Mouse (Mus musculus): ENCODE measurements at regions not wholly inside any gene's neighbourhood (a gene's known extent, or its start where the extent isn't known, plus 50 kb on each side); places are given as distances from the start of the nearest gene placed in this dataset.

GRCm38 (mm10) chr15:21836110-21836509 is 712.7 kb upstream of the Cdh18 start:
- DNase-seq (ENCODE audit: low read depth, low spot score) = no peak

DNA sequence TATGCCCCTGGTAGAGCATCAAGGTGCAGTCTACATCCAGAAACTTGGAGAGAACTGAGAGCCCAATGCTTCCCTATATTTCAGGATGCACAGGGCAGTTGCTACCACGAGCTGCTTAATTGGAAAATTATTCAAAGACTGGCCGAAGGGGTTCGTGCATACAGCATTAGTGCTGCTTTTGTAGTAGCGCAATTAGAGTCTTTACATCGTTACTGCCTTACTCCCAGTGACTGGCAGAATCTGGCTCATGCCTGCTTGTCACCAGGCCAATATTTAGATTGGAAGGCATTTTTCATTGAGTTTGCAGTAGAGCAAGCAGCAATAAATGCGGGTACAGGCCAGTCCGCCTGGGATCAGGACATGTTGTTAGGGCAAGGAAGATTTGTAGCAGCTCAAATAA is 690.3 kb upstream of the Cdh18 start:
- DNase-seq (ENCODE audit: low read depth, low spot score) = no peak

DNA sequence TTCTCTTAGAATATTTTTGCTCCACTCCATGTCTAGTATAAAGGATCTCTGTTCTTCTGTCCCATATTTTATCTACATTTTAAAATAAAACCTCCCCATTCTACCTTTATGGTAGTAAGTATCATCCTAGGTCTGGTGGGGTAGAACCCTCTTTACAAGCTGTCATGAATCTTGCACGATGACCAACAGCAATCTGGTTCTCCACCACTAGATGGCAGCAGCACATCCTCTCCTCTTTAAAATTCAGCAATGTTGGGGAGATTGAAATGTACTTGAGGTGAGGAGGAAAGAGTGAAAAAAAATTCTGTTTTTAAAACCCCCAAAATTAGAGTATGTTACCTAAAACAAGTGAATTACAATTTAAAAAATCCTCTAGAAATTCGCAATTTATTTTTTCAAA is 663.6 kb upstream of the Cdh18 start:
- peak; percentile 62 for DNase-seq (ENCODE audit: low read depth, low spot score)

Measured in ES-CJ7 (cell line).